Mouse (Mus musculus): ENCODE measurements around the gene Olfr338.
"Not testable (repeated sequence)": the region's sequence is repeated elsewhere in the genome, so short reads cannot be mapped to it uniquely, and the experiment has no call there.

The Olfr338 gene

DNA sequence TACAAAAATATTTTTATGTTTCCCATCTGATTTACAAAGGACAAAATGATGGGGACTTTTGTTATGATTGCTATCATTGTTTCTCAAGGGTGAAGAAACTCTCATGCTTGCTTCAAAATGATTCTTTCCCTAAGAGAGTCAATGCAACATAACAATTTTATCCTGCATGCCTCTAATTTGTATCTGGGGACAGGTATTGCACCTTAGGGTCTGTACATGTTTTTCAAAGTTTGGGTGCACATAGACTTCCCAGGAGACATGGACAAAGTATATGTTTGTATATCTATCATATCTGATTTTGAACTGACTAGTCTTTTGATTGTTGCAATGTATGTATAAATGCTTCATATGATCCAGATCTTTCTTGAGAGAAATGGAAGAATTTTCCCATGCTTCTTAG, at the start of gene Olfr338:
Gene Olfr338 (plus strand): TSS at position 301 of the 400 bp plus-strand sequence.
- DNase-seq, result no peak

DNA sequence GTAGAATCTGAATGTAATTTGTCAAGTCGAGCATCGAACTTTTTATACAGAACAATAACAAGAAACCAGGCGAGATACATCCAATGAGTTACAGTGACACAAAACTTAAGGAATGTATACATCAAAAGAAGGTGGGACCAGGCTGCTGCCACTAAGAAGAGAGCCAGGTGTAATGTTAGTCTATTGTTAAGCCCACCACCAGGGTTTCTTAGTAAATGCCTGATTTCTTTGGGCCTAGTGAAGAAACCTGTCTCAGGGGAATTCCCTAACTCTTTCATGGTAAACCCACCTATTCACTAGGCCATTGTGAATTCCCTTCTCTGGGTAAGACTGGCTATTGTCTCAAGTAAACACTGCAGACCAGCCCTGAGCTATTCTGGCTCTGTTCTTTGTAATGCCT, 41.9 kb downstream of the Olfr338 start:
- not testable (repeated sequence) for DNase-seq

DNA sequence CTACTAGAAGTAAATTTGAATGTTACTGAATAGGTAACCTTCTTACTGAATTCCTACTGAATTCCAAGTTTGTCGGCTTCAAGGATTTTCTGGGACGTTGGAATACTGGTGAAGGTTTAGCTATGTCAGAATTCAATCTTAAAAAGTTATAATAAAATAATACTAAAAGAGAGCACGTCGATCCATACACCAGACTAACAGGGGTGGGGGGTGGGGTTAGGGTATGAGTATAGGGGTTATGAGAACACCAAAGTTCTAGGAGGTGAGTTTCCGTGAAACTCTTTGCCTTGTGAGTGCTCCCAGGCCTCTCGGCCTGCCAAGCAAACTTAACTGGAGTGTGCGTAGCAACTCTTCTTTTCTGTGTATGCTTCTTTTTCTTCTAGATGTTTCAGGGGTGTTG, 42.3 kb downstream of the Olfr338 start:
- DNase-seq, result not testable (repeated sequence)

DNA sequence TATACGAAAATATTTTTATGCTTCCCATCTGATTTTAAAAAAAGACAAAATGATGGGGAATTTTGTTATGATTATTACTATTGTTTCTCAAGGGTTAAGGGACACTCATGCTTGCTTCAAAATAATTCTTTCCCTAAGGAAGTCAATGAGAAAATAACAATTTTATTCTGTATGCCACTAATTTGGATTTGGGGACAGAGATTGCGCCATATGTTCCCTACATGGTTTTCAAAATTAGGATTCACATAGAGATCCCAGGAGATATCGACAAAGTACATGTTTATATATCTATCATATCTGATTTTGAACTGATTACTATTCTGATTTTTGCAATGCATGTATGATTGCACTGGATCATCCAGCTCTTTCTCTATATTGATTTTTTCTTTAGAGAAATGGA, 45.3 kb downstream of the Olfr338 start, which contains the start of gene Olfr339:
Gene Olfr339 (plus strand): TSS at position 301 of the 400 bp plus-strand sequence.
- DNase-seq, result no peak
